Mouse (Mus musculus) left cerebral cortex, adult 18-20 months (tissue): ENCODE measurements at regions not wholly inside any gene's neighbourhood (a gene's known extent, or its start where the extent isn't known, plus 50 kb on each side); places are given as distances from the start of the nearest gene placed in this dataset.
"Not testable (repeated sequence)": the region's sequence is repeated elsewhere in the genome, so short reads cannot be mapped to it uniquely, and the experiment has no call there.

Source experiments
- DNase-seq, 2 experiments: peaks; one replicate each; pipeline ENCODE4 v3.0.0; 2021 to 2022; ENCODE audit warnings: low spot score in 2 of 2, mixed read lengths in 1 of 2

DNA sequence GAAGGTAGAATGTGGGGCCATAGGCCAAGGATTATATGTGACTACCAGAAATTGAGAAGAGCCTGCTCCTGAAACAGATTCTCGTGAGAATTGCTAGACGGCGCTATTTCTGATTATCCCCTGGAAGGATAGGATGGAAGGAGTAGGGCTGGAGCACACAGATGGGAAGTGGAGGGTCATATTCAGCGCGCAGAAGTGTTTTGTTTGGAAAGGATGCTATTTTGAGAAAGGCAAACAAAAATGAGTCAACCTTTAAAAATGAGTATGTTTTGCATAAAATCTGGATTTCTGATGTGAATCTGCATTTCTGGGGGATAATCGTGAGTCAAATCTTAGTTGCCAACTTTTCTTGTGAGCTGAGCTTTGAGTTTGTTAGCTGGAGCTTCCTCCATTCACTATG, 58.1 kb upstream of the Fshb start:
- peak; percentile 2 to 12 for DNase-seq

DNA sequence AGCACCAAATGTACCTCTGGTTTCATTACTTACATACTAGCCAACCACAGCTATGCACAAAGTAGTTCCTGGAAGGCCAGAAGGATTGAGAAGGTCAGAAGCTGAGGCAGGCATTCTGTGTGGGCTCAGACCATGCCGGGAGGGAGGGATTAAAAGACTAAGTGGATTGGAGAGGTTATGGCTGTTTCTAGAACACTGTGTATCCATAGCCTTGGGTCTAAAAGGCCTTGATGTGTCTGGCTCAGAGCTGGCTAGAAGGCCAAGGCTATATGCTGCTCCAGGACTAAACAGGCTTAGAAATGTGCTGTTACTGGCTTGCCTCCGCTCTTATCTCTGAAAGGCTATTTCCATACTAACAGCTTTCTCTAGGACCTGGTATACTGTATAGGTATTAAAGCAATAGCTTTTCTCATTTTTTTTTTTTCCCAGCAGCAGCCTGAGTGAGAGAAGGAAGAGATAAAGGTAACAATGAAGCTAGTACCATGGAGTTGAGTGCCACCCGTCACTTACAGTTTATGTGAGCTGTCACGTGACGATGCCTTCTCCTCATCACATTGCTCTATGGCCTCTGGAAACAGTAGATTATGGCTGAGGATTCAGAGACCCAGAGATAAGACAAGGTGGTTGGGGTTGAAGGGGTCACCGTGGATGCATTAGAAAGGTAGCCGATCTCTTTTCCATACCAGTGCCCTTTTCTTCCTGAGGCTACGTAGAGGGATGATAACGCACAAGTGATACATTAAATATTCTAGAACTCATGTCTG, 59.4 kb upstream of the Fshb start:
- no peak for DNase-seq

DNA sequence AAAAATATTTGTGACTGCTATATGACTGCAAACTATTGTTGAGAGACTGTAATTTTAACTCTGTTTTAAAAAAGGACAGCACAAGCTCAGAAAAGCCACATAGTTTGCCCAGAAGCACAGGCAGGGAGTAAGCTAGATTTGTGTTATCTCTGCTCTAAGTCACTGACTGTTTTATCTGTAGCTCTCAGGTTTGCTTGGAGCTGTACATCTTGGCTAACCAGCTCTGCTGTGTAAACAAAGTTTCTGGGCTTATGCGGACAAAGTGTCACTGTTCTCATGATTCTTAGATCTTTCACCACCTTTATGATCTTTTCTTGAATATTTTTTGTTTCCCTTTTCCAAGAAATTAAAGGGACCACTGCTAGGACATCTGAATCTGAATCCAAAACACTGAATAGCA, 60.2 kb upstream of the Fshb start:
- DNase-seq, result no peak

DNA sequence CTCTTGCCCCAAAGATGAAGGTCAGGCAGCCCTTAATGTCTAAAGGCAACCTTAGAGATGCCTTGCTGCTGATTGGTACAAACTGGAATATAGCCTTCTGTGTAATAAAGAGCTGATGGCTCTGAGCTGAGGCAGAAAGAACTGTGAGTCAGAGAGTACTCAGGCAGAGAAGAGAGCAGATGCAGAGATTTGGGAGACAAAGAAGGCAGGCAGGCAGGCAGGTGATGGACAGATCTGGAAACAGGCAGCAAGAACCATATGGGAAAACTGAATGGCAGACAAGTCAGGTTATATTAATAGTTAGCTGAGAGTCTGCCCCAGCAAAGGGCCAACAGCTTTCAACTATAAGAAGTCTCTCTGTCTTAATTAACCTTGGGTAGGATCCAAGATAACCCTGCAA, 73.7 kb upstream of the Fshb start:
- DNase-seq, result no peak

DNA sequence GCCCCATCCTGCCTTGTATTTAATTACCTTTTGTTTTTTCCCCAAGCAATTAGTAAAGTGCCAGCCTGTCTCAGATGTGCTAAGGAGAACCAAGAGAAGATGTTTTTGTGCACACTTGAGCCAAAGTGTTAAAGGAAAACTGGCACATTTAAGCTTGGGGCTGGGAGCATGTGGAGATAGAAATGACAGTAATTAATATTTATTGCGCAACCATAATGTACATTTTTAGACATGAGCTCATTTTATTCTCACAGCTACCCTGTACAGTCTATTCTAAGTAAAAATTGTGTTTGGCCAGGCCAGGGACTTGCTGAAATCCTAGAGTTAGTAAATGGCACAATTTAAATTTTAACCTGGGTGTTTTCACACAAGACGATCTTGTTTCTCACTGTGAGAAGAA, 89.9 kb upstream of the Fshb start:
- DNase-seq, result no peak

DNA sequence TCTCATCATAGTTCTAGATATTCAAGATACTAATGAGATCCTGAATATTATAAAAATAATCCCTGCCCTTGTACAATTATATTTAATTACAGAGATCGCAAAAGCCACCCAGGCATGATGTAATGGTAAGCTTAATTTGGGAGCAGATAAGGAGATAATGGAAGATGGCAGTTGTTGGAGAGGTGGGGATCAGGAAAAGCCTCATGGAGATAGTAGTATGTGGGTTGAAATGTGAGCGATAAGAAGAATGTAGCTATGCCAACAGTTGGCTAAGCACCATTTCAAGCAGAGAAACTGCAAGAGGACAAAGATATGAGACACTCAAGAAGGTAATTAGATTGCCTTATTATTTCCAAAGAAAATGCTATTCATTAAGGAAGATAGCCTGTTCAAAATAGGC, 90.4 kb upstream of the Fshb start:
- no peak for DNase-seq

DNA sequence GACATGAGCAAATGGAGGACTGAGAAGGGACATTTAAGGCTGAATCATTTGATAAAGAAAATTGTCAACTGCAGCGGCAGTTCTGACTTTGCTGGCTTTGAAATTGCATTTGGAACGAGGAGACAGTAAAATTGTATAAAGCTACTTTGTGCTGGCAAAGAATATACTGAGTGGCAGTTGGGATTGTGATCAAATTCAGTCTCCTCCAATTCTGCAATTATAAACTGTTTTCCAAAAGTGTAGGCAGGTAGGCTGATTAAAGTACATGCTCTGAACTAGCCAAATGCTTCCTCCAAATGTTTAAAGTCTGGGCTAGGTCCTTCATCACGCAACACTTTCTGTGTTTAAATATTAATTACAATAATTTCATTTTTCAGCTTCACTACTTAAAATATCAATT, 90.9 kb upstream of the Fshb start:
- DNase-seq, result no peak

DNA sequence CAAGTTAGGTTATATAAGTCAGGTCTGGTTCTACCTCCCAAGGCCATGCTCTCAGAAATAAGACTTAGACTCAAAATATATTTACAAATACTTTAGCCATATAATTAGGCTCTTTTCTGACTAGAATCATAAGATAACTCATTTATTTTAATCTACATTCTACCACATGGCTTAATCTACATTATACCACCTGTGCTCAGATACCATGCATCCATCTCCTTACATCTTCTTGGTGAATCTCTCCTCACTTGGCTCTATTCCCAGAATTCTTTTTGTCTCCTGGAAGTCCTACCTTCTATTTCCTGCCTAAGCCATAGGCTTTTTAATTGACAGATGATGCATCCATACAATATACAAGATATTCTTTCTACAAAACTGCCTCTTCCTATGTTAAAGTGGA, 92.4 kb upstream of the Fshb start:
- no peak for DNase-seq

DNA sequence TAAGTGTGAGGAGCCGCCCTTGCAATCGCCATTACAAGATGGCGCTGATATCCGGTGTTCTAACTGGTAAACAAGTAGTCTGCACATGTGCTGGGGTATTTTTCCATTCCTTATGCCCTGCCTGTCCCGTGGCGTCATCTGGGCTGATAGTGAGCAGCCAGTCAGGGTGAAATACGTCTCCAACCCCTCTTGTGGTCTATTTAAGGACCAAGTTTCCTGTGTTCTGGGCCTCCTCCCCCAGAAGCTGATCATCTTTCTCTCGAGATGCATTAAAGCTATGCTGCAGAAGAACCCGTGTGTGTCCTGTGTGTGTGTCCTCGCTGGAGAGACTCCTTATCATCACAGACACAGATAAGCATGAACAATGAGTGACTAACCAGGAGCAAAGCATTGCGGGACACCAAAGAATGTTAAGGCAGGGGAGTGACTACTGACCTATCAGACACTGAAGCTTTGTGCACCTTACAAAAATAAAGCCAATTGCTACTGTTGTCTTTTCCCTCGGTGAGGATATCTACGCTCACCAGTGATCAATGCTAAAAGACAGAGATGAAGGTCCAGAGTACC, 99.5 kb upstream of the Fshb start:
- DNase-seq, result not testable (repeated sequence)

DNA sequence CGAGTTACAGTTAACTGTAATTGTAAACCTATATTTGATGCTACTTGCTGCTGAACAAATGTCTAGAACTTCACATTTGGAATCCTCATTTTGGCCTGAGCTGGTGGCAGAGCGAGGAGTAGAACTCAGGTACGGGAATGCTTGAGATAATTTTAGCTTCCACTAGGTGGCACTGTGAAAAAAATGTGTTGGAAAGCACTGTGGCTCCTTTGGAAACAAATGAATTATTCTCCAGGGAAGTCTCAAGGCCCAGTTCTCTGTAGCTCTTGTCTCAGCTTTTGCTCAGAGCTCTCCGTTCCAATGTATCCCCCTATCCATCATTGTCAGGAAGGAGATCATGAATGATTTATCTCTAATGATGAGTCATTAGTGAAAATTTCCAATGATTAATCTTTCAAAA, 114.7 kb upstream of the Kcna4 start:
- DNase-seq, result peak; percentile 4 to 6

DNA sequence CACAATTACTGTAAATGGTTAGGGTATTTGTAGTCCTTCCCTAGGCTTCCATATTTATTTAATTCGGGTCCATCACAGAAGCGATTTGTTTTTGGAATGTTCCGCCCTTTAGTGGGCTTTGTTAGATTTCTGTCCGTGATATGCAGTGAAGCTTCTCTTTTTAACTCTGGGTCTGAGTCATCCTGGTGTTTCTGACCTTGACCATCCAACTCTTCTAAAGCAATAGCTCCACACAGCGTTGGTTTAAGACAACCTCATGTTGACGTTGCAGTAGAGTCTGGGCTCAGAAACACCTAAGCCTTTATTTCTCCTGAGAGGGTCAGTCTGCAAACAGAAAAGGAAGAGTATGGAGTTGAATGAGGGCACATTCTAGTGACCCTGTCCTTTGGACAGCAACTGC, 107.4 kb upstream of the Kcna4 start:
- no peak for DNase-seq

DNA sequence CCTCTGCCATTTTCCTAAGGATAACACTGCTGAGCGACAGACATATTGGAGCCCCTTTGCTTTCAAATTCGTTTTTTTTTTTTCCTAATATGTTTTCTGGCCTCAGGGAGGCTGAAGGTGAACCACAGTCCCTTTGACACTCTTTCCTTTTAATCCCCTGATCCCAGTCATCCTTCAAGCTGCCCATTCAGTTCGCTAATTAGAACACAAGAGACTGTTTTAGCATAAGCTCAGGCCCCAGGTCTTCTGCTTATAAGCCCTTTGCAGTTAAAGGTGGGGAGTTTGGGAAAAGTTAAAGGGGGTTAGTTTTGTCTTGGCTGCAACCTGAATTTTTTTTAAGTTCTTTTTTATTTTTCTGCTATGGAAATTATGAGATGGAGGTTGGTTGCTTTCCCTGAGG, 105.6 kb upstream of the Kcna4 start:
- DNase-seq, result no peak

DNA sequence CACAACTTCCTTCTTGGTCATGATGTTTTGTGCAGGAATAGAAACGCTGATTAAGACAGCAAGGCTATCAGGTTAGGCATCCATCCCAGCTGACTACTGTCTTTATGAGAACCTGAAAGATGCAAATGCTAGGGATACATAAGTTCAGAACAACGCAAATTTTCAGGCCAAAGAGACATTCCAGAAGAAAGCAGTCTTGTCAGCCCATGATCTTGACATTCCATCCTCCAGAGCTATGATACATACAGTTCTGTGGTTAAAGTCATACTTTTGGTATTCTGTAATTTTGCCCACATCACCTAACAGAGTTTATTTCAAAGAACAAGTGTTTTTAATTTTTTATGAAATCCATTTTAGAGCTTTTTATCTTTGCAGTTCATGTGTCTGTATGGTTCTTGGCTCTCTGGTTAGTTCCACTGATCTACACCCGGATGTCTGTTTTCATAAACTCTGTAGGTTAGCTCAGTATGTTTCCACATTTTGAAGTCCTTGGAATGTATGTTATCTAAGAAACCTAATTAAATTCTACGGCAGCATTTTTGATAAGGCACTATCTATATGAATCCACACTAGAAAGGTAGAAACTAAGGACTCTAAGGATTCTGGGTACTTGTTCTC, 88.5 kb upstream of the Kcna4 start:
- no peak for DNase-seq

DNA sequence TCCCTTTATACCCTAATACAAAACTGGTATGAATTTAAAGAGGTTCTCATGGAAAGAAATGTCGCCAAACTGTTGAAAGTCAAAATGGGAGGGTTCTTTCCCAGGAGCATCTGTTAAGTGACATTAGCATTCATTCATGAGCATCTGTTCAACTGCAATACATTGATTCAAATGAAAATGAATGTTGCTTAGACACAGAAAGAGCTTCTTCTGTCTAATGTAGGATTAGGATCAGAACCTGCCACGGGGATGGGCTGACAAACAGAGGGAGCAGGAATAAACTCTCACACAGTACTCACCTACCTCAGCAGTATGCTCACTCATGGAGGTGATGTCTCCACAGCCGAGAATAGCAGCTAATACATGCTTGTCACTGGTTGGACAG, 88.0 kb upstream of the Kcna4 start:
- no peak for DNase-seq

DNA sequence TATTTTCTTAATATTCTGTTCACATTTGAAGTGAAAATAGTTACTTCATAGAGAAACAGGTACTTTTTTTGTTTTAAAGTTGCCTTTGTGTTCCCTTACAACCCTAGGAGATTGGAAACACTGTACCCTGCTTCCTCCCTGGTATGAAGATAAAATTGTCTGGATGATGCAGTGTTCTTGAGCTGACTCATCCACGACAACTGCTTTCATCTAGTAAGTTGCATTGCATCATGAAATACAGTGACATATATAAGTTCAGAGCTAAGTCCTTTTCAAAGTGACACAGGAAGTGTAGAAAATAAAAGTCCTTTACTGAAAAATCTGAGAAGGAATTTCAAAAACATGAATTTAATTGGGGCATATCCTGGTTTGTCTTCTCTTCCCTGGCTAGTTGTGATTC, 68.9 kb upstream of the Kcna4 start:
- no peak for DNase-seq

DNA sequence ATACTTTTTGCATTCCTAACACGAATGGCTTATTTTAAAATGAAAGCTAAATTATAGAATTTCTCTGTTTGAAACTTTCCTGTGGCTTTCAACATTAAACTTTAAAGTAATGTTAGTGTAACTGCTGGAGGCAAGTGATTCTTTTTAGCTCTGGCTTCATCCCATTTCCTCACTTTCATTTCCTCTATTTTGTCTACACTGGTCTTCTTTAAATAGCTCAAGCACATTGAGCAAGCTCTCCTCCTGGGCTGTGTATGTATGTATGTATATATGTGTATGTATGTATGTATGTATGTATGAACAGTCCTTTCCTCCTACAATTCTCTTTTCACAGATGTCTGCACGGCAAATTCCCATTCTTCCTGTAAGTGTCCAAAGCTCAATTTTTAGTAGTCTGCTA, 65.8 kb upstream of the Kcna4 start:
- no peak for DNase-seq

DNA sequence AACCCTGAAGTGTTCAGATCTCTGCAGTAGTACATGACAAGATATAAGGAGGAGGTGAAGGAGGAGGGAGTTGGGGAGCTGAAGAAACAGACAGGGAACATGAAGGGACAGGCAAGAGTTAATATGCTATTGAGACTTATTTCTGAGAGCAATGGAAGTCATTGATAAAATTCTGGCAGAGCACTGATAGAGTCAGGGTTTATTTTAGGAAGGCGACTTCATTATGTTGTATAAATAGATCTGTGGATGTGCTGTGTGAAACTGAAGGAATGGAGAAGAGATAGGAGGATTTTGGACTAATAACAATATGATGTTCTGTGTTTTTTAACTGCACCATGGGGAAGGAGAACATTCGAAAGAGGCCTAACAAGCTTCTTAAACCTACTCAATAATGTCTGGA, 63.0 kb upstream of the Kcna4 start:
- DNase-seq, result no peak

DNA sequence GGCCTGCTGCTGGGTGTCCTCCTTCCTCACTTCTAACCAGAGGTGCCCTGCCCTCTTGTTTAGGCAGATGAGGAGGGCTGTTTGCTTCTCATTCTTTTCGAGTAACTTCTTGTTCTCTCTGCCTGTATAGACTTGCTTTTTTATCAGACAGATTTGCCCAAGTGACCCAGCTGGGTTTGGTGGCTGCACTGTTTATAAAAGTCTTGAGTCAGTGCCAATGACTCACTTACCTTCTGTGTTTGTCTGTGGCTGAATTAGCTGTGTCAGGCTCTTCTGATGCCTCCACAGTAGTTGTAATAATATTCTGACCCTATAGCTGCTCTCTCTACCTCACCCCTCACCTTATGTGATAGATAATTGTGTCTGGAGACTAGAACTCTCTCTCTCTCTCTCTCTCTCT, 62.2 kb upstream of the Kcna4 start:
- DNase-seq, result no peak

DNA sequence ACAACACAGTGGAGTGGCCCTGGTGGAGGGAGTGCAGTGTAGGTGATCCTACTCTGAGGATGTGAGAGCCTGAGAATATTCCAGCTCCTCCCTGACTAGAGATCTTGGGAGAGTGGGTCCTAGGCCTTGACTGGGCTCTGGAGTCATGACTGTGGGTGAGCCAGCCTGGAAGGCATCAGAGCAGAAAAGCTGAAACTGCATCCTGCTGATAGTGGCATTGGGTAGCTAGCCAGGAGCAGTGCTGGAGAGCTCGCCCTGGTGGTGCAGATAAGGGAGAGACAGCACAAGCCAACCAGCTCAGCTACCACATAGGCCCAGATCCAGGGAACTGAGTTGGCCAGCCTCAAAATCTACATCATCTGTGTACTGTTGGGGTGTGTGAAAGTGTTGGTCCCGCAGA, 58.8 kb upstream of the Kcna4 start:
- DNase-seq, result no peak

DNA sequence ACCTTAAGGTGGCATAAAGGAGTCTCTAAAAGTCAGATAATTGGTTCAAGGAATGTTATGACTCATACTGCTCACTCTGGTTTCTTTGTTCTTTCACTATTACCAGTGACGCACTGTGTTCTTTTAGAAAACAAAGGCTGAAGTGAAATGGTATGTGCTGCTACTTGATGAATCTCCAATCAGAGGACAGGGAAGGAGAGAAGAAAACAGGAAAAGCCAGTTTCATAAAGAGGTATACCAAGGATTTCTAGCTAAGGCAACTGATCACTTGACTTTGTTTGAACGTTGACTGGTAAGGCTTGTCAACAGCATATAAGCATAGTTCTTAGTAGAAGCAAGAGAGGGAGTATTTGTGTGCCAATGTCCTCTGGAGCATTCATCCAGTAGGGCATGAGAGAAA, 57.6 kb upstream of the Kcna4 start:
- DNase-seq, result no peak
